Mouse (Mus musculus): ENCODE measurements around the gene Mgat4b. TPM values are rescaled to one million over a fixed set of nuclear protein-coding genes. Genes with fewer than 3 reads are reported as not detected.
A peak's percentile ranks its signal among the peaks of the same experiment; 100 is the strongest.

The Mgat4b gene
- polyA plus RNA-seq, 1 experiment from 2014 or later: 24.2 TPM

DNA sequence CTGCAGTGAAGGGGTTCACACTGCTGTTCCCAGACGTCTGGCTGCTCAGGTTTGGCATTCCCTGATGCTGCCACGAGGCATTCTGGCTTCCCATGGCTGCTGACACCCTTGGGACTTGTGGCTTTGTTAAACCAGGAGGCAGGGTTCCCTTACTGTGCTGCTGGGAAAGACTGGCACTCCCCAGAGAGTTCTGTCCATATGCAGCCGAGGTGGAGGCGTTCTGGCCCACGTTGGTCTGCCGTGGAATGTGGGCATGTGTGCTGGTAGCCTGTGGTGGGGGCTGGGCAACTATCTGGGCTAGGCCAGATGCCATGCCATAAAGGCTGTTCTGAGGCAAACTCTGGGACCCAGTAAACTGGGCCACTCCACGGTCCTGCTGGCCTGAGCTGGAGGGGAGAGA lies 47.6 kb downstream of the Mgat4b start:
- H3K9me3 ChIP-seq (ENCODE audit: control insufficient read depth, low read length): no peaks in the 10 kb centered on the region
- no peak overlapping the region for H3K9ac ChIP-seq (ENCODE audit: low read length)
- no peaks in the 10 kb centered on the region for H3K27me3 ChIP-seq (ENCODE audit: control insufficient read depth, insufficient read depth, low read length)
- no peaks in the 10 kb centered on the region for H3K4me1 ChIP-seq (replicated peaks; ENCODE audit: control insufficient read depth, insufficient read depth, low read length)
- no peak overlapping the region for H3K27ac ChIP-seq (ENCODE audit: low read depth, low read length)
- WGBS: 84% methylated on average over 7 of the region's 7 CpGs
- peaks cover 18% of the 10 kb centered on the region for H3K36me3 ChIP-seq (ENCODE audit: control insufficient read depth, insufficient read depth, low read length)
- no peak overlapping the region for H3K4me2 ChIP-seq (ENCODE audit: low read depth, low read length, severe bottlenecking)
- ATAC-seq (replicated peaks; ENCODE audit: low FRiP score) (no peak), DNase-seq (ENCODE audit: low spot score) (no peak)
- H3K4me3 ChIP-seq (ENCODE audit: low read depth, low read length): no peak overlapping the region

DNA sequence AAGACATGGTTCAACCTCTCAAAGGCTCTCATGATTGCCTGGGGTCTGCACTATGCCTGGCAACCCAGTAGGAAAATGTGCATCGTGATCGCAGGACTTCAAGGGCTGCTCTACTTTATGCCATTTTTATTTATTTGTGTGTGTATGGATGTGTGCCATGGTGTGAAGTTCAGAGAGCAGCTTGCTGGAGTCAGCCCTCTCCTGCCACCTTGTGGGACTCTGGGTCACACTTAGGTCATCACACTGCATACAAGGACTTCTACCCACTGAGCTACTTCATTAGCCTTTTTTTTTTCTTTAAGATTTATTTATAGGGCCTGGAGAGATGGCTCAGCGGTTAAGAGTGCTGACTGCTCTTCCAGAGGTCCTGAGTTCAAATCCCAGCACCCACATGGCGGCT lies 51.3 kb downstream of the Mgat4b start:
- Histone ChIP-seq H3K9ac (ENCODE audit: low read length) (no peak overlapping the region), H3K4me3 (ENCODE audit: low read depth, low read length) (no peak overlapping the region), H3K9me3 (ENCODE audit: control insufficient read depth, low read length) (no peaks in the 10 kb centered on the region), H3K4me2 (ENCODE audit: low read depth, low read length, severe bottlenecking) (no peak overlapping the region), H3K27ac (ENCODE audit: low read depth, low read length) (no peak overlapping the region), H3K4me1 (replicated peaks; ENCODE audit: control insufficient read depth, insufficient read depth, low read length) (no peaks in the 10 kb centered on the region), H3K27me3 (ENCODE audit: control insufficient read depth, insufficient read depth, low read length) (no peaks in the 10 kb centered on the region), H3K36me3 (ENCODE audit: control insufficient read depth, insufficient read depth, low read length) (peaks cover 22% of the 10 kb centered on the region)
- WGBS: 87% methylated on average over 4 of the region's 4 CpGs
- no peak for ATAC-seq (replicated peaks; ENCODE audit: low FRiP score)
- no peak for DNase-seq (ENCODE audit: low spot score)

DNA sequence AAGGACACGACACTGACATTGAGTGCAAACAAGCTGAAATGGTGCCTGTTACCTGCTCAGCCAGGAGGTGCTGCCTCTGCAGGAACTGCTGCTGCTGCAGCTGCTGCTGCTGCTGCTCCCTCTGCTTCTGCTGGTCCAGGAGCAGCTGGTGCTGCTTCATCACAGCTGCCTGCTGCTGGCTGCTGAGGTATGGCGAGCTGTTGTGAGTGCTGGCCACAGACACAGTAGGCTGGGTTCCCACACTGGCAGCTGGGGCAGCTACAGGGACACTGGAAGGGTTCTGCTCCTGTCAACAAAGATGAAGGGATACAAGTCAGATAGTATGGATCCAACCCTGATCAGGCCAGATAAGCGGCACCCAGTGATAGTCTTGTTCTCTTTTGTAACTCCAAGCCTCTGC lies 52.5 kb downstream of the Mgat4b start:
- no peak for DNase-seq (ENCODE audit: low spot score)
- no peak overlapping the region for H3K27ac ChIP-seq (ENCODE audit: low read depth, low read length)
- H3K27me3 ChIP-seq (ENCODE audit: control insufficient read depth, insufficient read depth, low read length): no peaks in the 10 kb centered on the region
- H3K4me1 ChIP-seq (replicated peaks; ENCODE audit: control insufficient read depth, insufficient read depth, low read length): no peaks in the 10 kb centered on the region
- ATAC-seq (replicated peaks; ENCODE audit: low FRiP score): no peak
- H3K9ac ChIP-seq (ENCODE audit: low read length): no peak overlapping the region
- no peaks in the 10 kb centered on the region for H3K9me3 ChIP-seq (ENCODE audit: control insufficient read depth, low read length)
- 92% methylated on average over 3 of the region's 3 CpGs for WGBS
- no peak overlapping the region for H3K4me2 ChIP-seq (ENCODE audit: low read depth, low read length, severe bottlenecking)
- H3K36me3 ChIP-seq (ENCODE audit: control insufficient read depth, insufficient read depth, low read length): peaks cover 17% of the 10 kb centered on the region
- H3K4me3 ChIP-seq (ENCODE audit: low read depth, low read length): no peak overlapping the region

DNA sequence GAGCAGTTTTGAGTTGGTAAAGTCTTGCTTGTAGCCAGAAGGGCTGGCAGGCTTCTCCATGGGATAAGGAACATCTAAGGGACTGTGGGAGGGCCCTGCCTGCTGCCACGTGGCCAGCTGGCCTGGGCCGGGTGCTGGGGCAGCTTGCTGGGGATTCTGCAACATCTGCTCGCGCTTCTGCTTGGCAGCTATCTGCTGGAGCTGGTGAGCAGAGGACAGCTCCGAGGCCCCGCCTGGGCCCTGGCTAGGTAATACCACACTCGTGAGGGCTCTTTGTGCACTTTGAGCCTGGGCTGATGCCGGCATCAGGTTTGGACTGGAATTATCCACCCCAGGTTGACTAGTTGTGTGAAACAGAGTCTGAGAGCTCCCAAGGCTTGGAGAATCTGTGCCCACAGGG lies 55.2 kb downstream of the Mgat4b start:
- Histone ChIP-seq H3K4me3 (ENCODE audit: low read depth, low read length) (no peak overlapping the region), H3K9ac (ENCODE audit: low read length) (no peak overlapping the region), H3K36me3 (ENCODE audit: control insufficient read depth, insufficient read depth, low read length) (peaks cover 15% of the 10 kb centered on the region), H3K4me2 (ENCODE audit: low read depth, low read length, severe bottlenecking) (no peak overlapping the region), H3K4me1 (replicated peaks; ENCODE audit: control insufficient read depth, insufficient read depth, low read length) (no peaks in the 10 kb centered on the region), H3K9me3 (ENCODE audit: control insufficient read depth, low read length) (no peaks in the 10 kb centered on the region), H3K27ac (ENCODE audit: low read depth, low read length) (no peak overlapping the region), H3K27me3 (ENCODE audit: control insufficient read depth, insufficient read depth, low read length) (no peaks in the 10 kb centered on the region)
- ATAC-seq (replicated peaks; ENCODE audit: low FRiP score) (no peak), DNase-seq (ENCODE audit: low spot score) (no peak)
- WGBS: 94% methylated on average over 8 of the region's 8 CpGs

DNA sequence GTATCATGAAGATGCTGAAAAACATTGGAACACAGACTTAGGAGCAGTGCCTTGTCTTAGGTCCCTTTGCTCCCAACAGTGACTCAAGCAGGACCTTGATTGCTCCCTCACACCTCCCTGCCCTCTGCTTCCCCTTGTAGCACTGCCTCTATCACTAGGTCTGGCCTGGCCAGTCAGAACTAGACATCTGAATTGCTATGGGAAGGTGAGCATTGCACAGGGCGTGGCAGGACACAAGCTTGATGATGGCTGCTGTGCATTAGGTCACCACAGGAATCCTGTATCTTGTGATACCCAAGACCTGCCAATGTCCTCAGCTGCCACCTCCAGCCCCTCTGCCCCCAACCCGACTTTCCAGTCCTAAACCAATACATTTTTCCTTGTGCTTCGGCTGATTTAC lies 56.3 kb downstream of the Mgat4b start:
- H3K36me3 ChIP-seq (ENCODE audit: control insufficient read depth, insufficient read depth, low read length): peaks cover 15% of the 10 kb centered on the region
- no peak overlapping the region for H3K9ac ChIP-seq (ENCODE audit: low read length)
- no peaks in the 10 kb centered on the region for H3K4me1 ChIP-seq (replicated peaks; ENCODE audit: control insufficient read depth, insufficient read depth, low read length)
- H3K27ac ChIP-seq (ENCODE audit: low read depth, low read length): no peak overlapping the region
- no peak overlapping the region for H3K4me3 ChIP-seq (ENCODE audit: low read depth, low read length)
- ATAC-seq (replicated peaks; ENCODE audit: low FRiP score): no peak
- no peaks in the 10 kb centered on the region for H3K27me3 ChIP-seq (ENCODE audit: control insufficient read depth, insufficient read depth, low read length)
- no peaks in the 10 kb centered on the region for H3K9me3 ChIP-seq (ENCODE audit: control insufficient read depth, low read length)
- WGBS: 94% methylated on average over 3 of the region's 3 CpGs
- DNase-seq (ENCODE audit: low spot score): peak; percentile 4
- H3K4me2 ChIP-seq (ENCODE audit: low read depth, low read length, severe bottlenecking): no peak overlapping the region

DNA sequence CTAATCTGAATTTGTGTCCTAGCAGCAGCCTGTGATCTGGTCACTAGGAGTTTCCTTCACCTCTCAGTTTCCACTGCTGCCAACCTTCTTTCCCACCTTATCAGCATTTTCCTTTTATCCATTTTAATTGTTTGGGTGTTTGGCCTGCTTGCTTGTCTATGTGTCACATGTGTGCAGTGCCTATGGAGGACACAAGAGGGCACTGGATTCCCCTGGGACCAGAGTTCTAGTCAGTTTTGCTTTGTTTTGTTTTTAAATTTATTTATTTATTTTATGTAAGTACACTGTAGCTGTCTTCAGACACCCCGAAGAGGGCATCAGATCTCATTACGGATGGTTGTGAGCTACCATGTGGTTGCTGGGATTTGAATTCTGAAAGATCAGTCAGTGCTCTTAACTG lies 58.5 kb downstream of the Mgat4b start:
- no peaks in the 10 kb centered on the region for H3K27me3 ChIP-seq (ENCODE audit: control insufficient read depth, insufficient read depth, low read length)
- no peak overlapping the region for H3K27ac ChIP-seq (ENCODE audit: low read depth, low read length)
- no peaks in the 10 kb centered on the region for H3K9me3 ChIP-seq (ENCODE audit: control insufficient read depth, low read length)
- no peak overlapping the region for H3K9ac ChIP-seq (ENCODE audit: low read length)
- WGBS: 84% methylated on average over 2 of the region's 2 CpGs
- H3K4me1 ChIP-seq (replicated peaks; ENCODE audit: control insufficient read depth, insufficient read depth, low read length): no peaks in the 10 kb centered on the region
- no peak for DNase-seq (ENCODE audit: low spot score)
- H3K4me2 ChIP-seq (ENCODE audit: low read depth, low read length, severe bottlenecking): no peak overlapping the region
- H3K36me3 ChIP-seq (ENCODE audit: control insufficient read depth, insufficient read depth, low read length): peaks cover 6% of the 10 kb centered on the region
- H3K4me3 ChIP-seq (ENCODE audit: low read depth, low read length): no peak overlapping the region
- ATAC-seq (replicated peaks; ENCODE audit: low FRiP score): no peak

DNA sequence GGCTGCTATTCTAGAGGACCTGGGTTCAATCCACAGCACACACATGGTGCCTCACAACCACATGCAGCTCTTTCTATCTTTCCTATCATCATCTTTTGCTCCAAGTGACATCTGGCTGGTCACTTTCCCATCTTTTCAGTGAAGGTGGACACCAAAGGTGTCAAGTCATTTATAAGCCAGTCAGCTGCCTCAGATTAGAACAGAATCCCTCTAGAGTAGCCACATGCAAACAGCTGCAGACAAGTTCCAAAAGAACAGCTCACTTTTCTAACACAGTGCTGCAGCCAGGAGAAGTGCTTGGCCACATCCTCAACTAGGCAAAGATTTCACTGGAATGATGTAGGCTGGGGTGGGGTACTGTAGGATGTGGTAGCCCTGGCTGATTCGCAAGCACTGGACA lies 59.2 kb downstream of the Mgat4b start:
- peaks cover 6% of the 10 kb centered on the region for H3K36me3 ChIP-seq (ENCODE audit: control insufficient read depth, insufficient read depth, low read length)
- ATAC-seq (replicated peaks; ENCODE audit: low FRiP score) (no peak), DNase-seq (ENCODE audit: low spot score) (peak; percentile 32)
- H3K27me3 ChIP-seq (ENCODE audit: control insufficient read depth, insufficient read depth, low read length): no peaks in the 10 kb centered on the region
- no peak overlapping the region for H3K9ac ChIP-seq (ENCODE audit: low read length)
- H3K4me3 ChIP-seq (ENCODE audit: low read depth, low read length): no peak overlapping the region
- H3K4me1 ChIP-seq (replicated peaks; ENCODE audit: control insufficient read depth, insufficient read depth, low read length): no peaks in the 10 kb centered on the region
- H3K27ac ChIP-seq (ENCODE audit: low read depth, low read length): no peak overlapping the region
- WGBS: 93% methylated on average over 1 of the region's 1 CpGs
- no peaks in the 10 kb centered on the region for H3K9me3 ChIP-seq (ENCODE audit: control insufficient read depth, low read length)
- no peak overlapping the region for H3K4me2 ChIP-seq (ENCODE audit: low read depth, low read length, severe bottlenecking)

DNA sequence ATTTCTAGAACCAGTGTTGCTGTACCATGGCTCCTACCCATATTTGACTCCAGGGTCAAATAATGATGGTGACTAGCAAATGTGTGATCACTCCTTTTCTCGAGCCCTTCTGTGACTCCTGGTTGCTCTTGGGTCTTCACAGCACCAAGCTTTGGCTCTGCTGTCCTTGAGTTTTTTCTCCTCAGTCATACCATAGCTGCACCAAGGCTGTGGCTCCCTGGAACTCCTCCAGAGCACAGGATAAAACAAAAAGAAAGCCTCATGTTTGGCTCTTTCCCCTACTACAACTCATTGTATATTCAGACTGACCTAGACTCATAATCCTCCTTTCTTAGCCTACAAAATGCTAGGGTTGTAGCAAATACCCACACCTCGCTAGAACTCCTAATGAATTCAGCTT lies 62.1 kb downstream of the Mgat4b start:
- WGBS: 91% methylated on average over 2 of the region's 2 CpGs
- DNase-seq (ENCODE audit: low spot score) (no peak), ATAC-seq (replicated peaks; ENCODE audit: low FRiP score) (no peak)
- Histone ChIP-seq H3K4me3 (ENCODE audit: low read depth, low read length) (no peak overlapping the region), H3K27me3 (ENCODE audit: control insufficient read depth, insufficient read depth, low read length) (no peaks in the 10 kb centered on the region), H3K4me2 (ENCODE audit: low read depth, low read length, severe bottlenecking) (no peak overlapping the region), H3K9ac (ENCODE audit: low read length) (no peak overlapping the region), H3K27ac (ENCODE audit: low read depth, low read length) (no peak overlapping the region), H3K36me3 (ENCODE audit: control insufficient read depth, insufficient read depth, low read length) (no peaks in the 10 kb centered on the region), H3K9me3 (ENCODE audit: control insufficient read depth, low read length) (no peaks in the 10 kb centered on the region), H3K4me1 (replicated peaks; ENCODE audit: control insufficient read depth, insufficient read depth, low read length) (no peaks in the 10 kb centered on the region)

DNA sequence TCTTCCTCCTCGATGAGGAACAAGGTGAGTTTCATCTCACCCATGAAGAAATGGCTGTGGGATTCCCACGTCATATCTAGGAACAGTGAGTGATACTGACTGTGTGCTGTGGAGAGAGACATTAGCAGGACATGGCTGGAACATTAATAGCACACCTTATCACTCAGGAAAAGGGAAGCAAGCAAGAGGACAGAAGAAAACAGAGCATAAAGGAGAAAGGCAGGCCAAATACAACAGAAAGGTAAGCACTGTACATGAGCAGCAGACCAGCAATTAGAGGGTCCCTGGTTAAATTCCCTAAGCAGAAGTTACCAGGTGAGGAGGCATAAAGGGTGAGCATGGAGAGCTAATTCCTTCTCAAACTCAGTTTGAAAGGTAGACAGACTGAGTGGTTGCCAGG lies 64.4 kb downstream of the Mgat4b start:
- Histone ChIP-seq H3K4me1 (replicated peaks; ENCODE audit: control insufficient read depth, insufficient read depth, low read length) (no peaks in the 10 kb centered on the region), H3K36me3 (ENCODE audit: control insufficient read depth, insufficient read depth, low read length) (no peaks in the 10 kb centered on the region)

More for the DNA sequence above, 64.4 kb downstream of the Mgat4b start:
- DNase-seq (ENCODE audit: low spot score): no peak
- Histone ChIP-seq H3K9me3 (ENCODE audit: control insufficient read depth, low read length) (no peaks in the 10 kb centered on the region), H3K27me3 (ENCODE audit: control insufficient read depth, insufficient read depth, low read length) (no peaks in the 10 kb centered on the region), H3K9ac (ENCODE audit: low read length) (no peak overlapping the region), H3K4me2 (ENCODE audit: low read depth, low read length, severe bottlenecking) (no peak overlapping the region), H3K4me3 (ENCODE audit: low read depth, low read length) (no peak overlapping the region), H3K27ac (ENCODE audit: low read depth, low read length) (no peak overlapping the region)
- WGBS: 93% methylated on average over 2 of the region's 2 CpGs
- ATAC-seq (replicated peaks; ENCODE audit: low FRiP score): no peak

All from forebrain, embryonic 11.5 days (tissue).